Mouse (Mus musculus) induced T-regulatory cell, adult 2 months (primary cell): ENCODE results near the gene Bmpr1a.
A peak's percentile ranks its signal among the peaks of the same experiment; 100 is the strongest.

Experiments
- DNase-seq: peaks from one replicate; pipeline ENCODE4 v3.0.0-alpha.2; 2012; ENCODE audit warnings: low read depth

Gene Bmpr1a

GRCm38 (mm10) chr14:34505309-34505708 lies 2.2 kb upstream of the Bmpr1a start:
- no peak for DNase-seq

- DNase-seq, result no peak
These were observed 1.2 kb upstream of the Bmpr1a start for GRCm38 (mm10) chr14:34504377-34504776.

DNA sequence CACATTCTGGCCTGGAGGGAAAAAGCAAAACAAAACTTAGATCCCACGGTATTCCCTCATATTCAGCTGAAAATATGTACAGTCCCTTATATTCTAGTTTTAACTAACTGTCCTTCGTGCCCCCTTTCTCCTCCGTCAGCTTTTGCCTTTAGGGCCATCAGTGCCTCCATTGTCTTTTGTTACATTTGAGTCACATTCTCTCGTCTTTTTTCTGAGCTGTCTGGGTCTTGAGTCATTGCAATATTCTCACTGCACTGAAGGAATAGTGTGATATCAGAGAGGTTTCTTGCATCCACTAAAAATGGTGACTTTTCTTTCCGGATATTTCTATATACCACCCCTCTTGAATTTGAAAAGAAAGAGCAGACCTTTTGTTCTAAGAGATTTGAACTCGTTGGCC lies 618 bp upstream of the Bmpr1a start:
- peak; percentile 22 for DNase-seq

DNA sequence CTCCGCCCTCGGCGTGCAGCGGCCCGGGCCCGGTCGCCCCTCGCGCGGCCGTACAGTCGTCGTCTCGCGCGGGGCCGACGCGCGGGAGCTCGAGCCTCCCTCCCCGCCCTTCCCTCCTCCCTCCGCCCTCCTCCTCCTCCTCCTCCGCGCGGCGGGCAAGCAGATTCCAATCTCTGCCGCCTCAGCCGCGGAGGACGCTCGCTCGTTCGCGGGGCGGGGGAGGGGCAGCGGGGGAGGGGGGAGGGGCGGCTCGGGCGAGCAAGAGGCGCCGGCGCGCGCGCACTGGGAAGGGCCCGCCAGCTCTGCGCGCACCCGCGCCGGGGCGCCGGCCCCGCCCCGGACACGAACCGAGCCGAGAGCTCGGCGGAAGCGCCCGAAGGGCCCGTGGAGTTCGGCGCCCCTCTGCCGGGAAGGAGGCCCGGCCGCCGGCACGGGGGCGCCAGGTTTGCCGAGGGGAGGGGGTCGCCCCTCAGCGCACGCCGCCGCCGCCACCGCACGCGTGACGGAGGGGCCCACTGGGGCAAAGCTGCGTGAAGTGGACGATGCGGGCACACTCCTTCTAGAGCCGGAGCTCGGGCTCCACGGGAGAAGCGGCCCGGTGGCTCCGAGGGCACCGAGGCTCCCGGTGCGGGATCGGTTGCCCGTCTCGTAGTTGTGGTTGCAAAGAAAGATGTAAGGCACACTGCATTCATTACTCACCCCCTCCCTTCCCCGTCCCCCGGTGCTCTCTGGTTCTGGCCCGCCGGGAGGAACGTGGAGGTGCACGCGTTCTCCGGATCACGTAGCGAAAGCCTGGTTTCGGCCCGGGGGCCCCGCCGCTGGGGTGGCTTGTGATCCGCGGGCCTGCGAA lies 441 bp downstream of the Bmpr1a start:
- peak; percentile 85 for DNase-seq

GRCm38 (mm10) chr14:34501804-34502474 lies 1.2 kb downstream of the Bmpr1a start:
- DNase-seq, result peak; percentile 61

DNA sequence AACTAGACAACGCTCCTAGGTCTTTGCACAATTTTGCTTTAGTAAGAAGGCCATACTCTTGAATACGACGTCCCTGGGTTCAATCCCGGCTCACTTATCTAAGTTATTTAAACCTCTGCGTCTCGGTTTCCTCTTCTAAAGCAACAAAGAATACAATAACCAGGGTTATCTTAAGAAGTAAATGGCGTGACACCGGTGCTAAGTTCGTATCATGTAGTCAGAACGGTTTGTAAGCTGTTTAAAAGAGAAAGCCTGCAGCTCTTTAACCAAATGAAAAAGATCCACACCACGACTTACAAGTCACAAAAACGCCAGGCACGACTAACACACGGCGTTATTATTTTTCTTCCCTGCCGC lies 1.7 kb downstream of the Bmpr1a start:
- DNase-seq, result peak; percentile 60

DNA sequence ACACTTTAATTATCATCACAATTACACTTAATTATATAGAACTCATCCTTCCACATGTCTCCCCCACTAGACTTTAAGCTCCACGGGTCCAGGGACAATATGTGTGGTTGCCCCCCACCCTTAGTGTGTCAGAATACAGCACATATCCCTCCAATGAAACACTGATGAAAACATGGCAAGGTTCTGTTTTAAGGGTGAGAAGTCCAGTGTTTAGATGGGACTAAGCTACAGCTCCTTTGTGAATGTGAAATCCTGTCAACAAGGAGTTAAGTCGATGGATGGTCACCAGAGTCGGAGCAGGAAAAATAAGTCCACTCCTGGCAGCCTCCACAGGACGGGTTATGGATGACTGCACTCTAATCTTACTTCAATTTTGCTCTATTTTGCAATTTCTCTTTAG lies 2.8 kb downstream of the Bmpr1a start:
- peak; percentile 13 for DNase-seq

- no peak for DNase-seq
These were observed 3.5 kb downstream of the Bmpr1a start for GRCm38 (mm10) chr14:34499664-34500063.

- DNase-seq, result no peak
These were observed 5.8 kb downstream of the Bmpr1a start for GRCm38 (mm10) chr14:34497346-34497745.

- no peak for DNase-seq
These were observed 9.5 kb downstream of the Bmpr1a start for GRCm38 (mm10) chr14:34493682-34494081.

- DNase-seq, result no peak
These were observed 10.5 kb downstream of the Bmpr1a start for GRCm38 (mm10) chr14:34492688-34493087.

DNA sequence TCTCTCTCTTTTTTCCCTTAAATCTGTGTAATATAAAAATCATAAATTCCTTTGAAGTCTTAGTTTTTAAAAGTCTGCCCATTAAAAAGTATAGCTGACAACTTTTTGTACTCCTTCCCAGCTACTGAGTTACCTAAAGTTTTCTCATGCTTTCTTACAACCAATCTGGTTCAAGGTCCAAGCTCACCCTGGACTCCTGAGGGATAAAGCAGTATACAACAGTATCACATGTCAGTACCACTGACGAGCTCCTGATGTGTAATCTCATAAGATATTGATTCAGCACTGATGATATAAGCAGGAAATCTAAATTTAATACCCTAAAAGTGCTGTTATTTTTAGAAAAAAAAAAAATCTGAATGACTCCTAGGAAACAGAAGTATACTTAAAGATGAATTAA lies 12.2 kb downstream of the Bmpr1a start:
- DNase-seq, result no peak

DNA sequence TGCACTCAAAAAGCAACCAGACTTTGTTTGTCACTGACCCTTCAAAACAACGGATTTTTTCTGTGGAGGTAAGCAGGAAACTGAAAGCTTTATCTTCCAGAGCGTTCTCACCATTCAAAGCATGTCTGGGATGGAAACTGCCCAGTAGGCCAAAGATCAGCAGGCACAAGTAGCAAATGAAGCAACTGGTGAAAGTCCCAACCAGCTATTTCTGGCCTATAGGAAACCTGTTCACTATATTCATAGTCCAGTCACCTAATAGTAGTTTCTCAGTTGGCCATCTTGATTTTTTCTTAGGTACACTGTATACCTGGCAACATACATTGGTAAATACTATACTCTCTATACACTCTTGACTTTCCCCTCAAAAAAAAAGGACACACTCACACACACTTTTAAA lies 13.2 kb downstream of the Bmpr1a start:
- no peak for DNase-seq

- no peak for DNase-seq
These were observed 17.0 kb downstream of the Bmpr1a start for GRCm38 (mm10) chr14:34486169-34486568.

- DNase-seq, result no peak
These were observed 19.4 kb downstream of the Bmpr1a start for GRCm38 (mm10) chr14:34483469-34484341.

- DNase-seq, result no peak
These were observed 31.6 kb downstream of the Bmpr1a start for GRCm38 (mm10) chr14:34471591-34471990.

GRCm38 (mm10) chr14:34466291-34466690 lies 36.9 kb downstream of the Bmpr1a start:
- DNase-seq, result no peak

GRCm38 (mm10) chr14:34459386-34459785 lies 43.8 kb downstream of the Bmpr1a start:
- no peak for DNase-seq

DNA sequence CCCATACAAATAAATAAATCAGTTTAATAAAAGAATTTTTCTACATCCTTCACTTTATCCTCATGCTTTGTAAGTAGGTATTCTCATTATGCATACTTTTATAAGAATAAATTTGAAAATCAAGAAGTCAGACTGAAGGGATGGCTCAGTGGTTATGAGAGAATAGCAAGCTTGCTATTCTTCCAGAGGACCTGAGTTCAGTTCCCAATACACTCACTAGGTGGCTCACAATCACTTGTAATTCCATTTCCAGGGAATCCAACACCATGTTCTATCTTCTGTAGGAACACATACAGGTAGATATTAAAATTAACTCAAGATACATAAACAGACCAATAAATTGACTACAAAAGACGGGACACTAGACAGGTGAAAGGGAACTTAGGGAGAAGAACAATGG lies 44.3 kb downstream of the Bmpr1a start:
- peak; percentile 28 for DNase-seq

- DNase-seq, result no peak
These were observed 48.9 kb downstream of the Bmpr1a start for GRCm38 (mm10) chr14:34454282-34454681.

- DNase-seq, result no peak
These were observed 49.5 kb downstream of the Bmpr1a start for GRCm38 (mm10) chr14:34453648-34454047.

- no peak for DNase-seq
These were observed 51.3 kb downstream of the Bmpr1a start for GRCm38 (mm10) chr14:34451872-34452271.

GRCm38 (mm10) chr14:34450451-34450850 lies 52.7 kb downstream of the Bmpr1a start:
- no peak for DNase-seq
